ENCODE assay signal across 12 mouse cellular contexts in the genomic region with DNA sequence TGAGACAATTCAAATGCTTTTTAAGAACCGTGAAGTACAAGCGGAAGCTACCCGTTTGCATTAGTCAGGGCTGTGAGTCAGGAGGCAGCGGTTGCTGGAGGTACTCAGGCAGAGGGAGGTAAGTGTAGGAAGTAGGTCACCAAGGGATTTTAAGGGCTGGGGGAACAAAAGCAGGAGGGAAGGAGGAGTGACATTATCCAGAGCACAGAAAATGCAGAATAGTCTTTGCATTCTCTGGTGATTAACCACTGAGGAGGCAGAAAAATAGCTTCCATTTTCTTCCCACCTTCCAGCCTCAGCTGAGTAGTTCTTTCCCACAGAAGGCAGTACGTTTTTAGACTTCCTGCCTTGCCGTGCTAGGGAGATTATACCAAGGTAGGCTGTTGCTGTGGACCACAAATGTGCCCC.
DNase-seq lines count a peak whose midpoint lies in the region; ATAC-seq and TF ChIP-seq lines count a peak whose summit lies in the region.
"Had no signal": no experiment of that assay in that cellular context is flagged by ENCODE, and none has a peak within 500 bp of the region (broad histone marks: within the 10 kb centered on the region; RNA-seq: fewer than 3 reads in every experiment).

No protein-coding gene starts in this region.

- TF ChIP-seq CTCF in olfactory bulb, adult 2 months (IDR thresholded peaks at IDR 0.05; ENCODE audit: insufficient read depth, low read depth, low read length) = no peak

- 33% methylated on average over 6 of the region's 6 CpGs for WGBS in forebrain, embryonic 10.5 days
- 34% methylated on average over 6 of the region's 6 CpGs for WGBS in forebrain, embryonic 11.5 days
- WGBS in olfactory bulb, adult 2 months = 14% methylated on average over 6 of the region's 6 CpGs
- 25% methylated on average over 6 of the region's 6 CpGs for WGBS in forebrain, embryonic 15.5 days

- no peak for DNase-seq in forebrain, embryonic 10.5 days (ENCODE audit: extremely low spot score, low spot score)
- no peak for DNase-seq in forebrain, embryonic 11.5 days (ENCODE audit: low spot score)
- peak; percentile 87 for DNase-seq in 416B (ENCODE audit: low read depth)
- DNase-seq in induced T-regulatory cell, adult 2 months (ENCODE audit: low read depth) = peak; percentile 6
- DNase-seq in urinary bladder, postnatal 10 days (ENCODE audit: low spot score) = no peak
- no peak for DNase-seq in layer of hippocampus, adult 11-12 months (ENCODE audit: low spot score)

- H3K4me3 ChIP-seq in forebrain, embryonic 10.5 days = no peak overlapping the region
- no peak overlapping the region for H3K4me3 ChIP-seq in forebrain, embryonic 11.5 days (ENCODE audit: low read depth, low read length)
- H3K4me3 ChIP-seq in olfactory bulb, adult 2 months (ENCODE audit: insufficient read depth, low read depth, low read length) = no peak overlapping the region
- H3K4me3 ChIP-seq in forebrain, embryonic 15.5 days = no peak overlapping the region
- H3K4me3 ChIP-seq: embryonic facial prominence, embryonic 15.5 days; lung, embryonic 15.5 days; neural tube, embryonic 13.5 days had no signal

- H3K36me3 ChIP-seq in forebrain, embryonic 10.5 days (replicated peaks) = no peaks in the 10 kb centered on the region
- no peaks in the 10 kb centered on the region for H3K36me3 ChIP-seq in forebrain, embryonic 11.5 days (ENCODE audit: control insufficient read depth, insufficient read depth, low read length)
- no peaks in the 10 kb centered on the region for H3K36me3 ChIP-seq in forebrain, embryonic 15.5 days
- H3K36me3 ChIP-seq: embryonic facial prominence, embryonic 15.5 days; lung, embryonic 15.5 days; neural tube, embryonic 13.5 days had no signal

- peaks cover 8% of the 10 kb centered on the region for H3K4me1 ChIP-seq in forebrain, embryonic 10.5 days
- H3K4me1 ChIP-seq in forebrain, embryonic 11.5 days (replicated peaks; ENCODE audit: control insufficient read depth, insufficient read depth, low read length) = no peaks in the 10 kb centered on the region; the same call in 1 of the 2 replicates
- peaks cover 18% of the 10 kb centered on the region for H3K4me1 ChIP-seq in olfactory bulb, adult 2 months (ENCODE audit: control insufficient read depth, insufficient read depth, low read length)
- peaks cover 3% of the 10 kb centered on the region; the same call in 1 of the 2 replicates for H3K4me1 ChIP-seq in forebrain, embryonic 15.5 days
- H3K4me1 ChIP-seq: embryonic facial prominence, embryonic 15.5 days; lung, embryonic 15.5 days had no signal

- no peaks in the 10 kb centered on the region for H3K27me3 ChIP-seq in forebrain, embryonic 10.5 days (ENCODE audit: poor library complexity, severe bottlenecking)
- no peaks in the 10 kb centered on the region for H3K27me3 ChIP-seq in forebrain, embryonic 11.5 days (ENCODE audit: control insufficient read depth, insufficient read depth, low read length)
- no peaks in the 10 kb centered on the region for H3K27me3 ChIP-seq in forebrain, embryonic 15.5 days
- H3K27me3 ChIP-seq: embryonic facial prominence, embryonic 15.5 days; lung, embryonic 15.5 days; neural tube, embryonic 13.5 days had no signal

- peak overlapping the region; percentile 0; the same call in 1 of the 2 replicates for H3K27ac ChIP-seq in forebrain, embryonic 10.5 days
- H3K27ac ChIP-seq in forebrain, embryonic 11.5 days (ENCODE audit: low read depth, low read length) = no peak overlapping the region
- peak overlapping the region; percentile 95 for H3K27ac ChIP-seq in olfactory bulb, adult 2 months (ENCODE audit: insufficient read depth, low read depth, low read length)
- H3K27ac ChIP-seq in forebrain, embryonic 15.5 days (replicated peaks) = no peak overlapping the region
- H3K27ac ChIP-seq: embryonic facial prominence, embryonic 15.5 days; kidney, postnatal 0 days; lung, embryonic 15.5 days; neural tube, embryonic 13.5 days had no signal

- TF ChIP-seq POLR2A in olfactory bulb, adult 2 months (IDR thresholded peaks at IDR 0.05; ENCODE audit: insufficient read depth, low read depth, low read length) = no peak

- no peaks in the 10 kb centered on the region for H3K9me3 ChIP-seq in forebrain, embryonic 10.5 days
- no peaks in the 10 kb centered on the region for H3K9me3 ChIP-seq in forebrain, embryonic 11.5 days (ENCODE audit: control insufficient read depth, low read length)
- H3K9me3 ChIP-seq in forebrain, embryonic 15.5 days = no peaks in the 10 kb centered on the region
- H3K9me3 ChIP-seq: embryonic facial prominence, embryonic 15.5 days; lung, embryonic 15.5 days; neural tube, embryonic 13.5 days had no signal

- H3K9ac ChIP-seq in forebrain, embryonic 11.5 days (ENCODE audit: low read length) = no peak overlapping the region
- H3K9ac ChIP-seq in forebrain, embryonic 15.5 days (replicated peaks) = no peak overlapping the region
- H3K9ac ChIP-seq: embryonic facial prominence, embryonic 15.5 days; lung, embryonic 15.5 days; neural tube, embryonic 13.5 days had no signal

- no peak for ATAC-seq in forebrain, embryonic 11.5 days (replicated peaks; ENCODE audit: low FRiP score)
- ATAC-seq in forebrain, embryonic 15.5 days (replicated peaks) = no peak

- no peak overlapping the region for H3K4me2 ChIP-seq in forebrain, embryonic 11.5 days (ENCODE audit: low read depth, low read length, severe bottlenecking)
- H3K4me2 ChIP-seq in forebrain, embryonic 15.5 days (replicated peaks) = no peak overlapping the region
- H3K4me2 ChIP-seq: embryonic facial prominence, embryonic 15.5 days; lung, embryonic 15.5 days; neural tube, embryonic 13.5 days had no signal

Comparison
In these comparisons a context has a peak if more than half of its experiments do, and no peak if none do; other contexts are left out.
1. H3K27ac ChIP-seq: peak in forebrain, embryonic 10.5 days (single experiment) and olfactory bulb, adult 2 months (single experiment); none in forebrain, embryonic 11.5 days (single experiment) and forebrain, embryonic 15.5 days (single experiment).
2. DNase-seq: peak in 416B (single experiment) and induced T-regulatory cell, adult 2 months (single experiment); none in forebrain, embryonic 10.5 days (single experiment), forebrain, embryonic 11.5 days (single experiment), urinary bladder, postnatal 10 days (single experiment) and layer of hippocampus, adult 11-12 months (single experiment).